Mouse (Mus musculus) spleen, adult 18-20 months (tissue): Measurements from ENCODE around the gene Slc52a3.

Experiments used
- DNase-seq, 2 experiments: peaks; one replicate each; pipeline ENCODE4 v3.0.0; 2022; ENCODE audit warnings: mixed read lengths in 2 of 2

The Slc52a3 gene

GRCm38 (mm10) chr2:151999669-152000290 lies 3.5 kb downstream of the Slc52a3 start:
- DNase-seq, result no peak

GRCm38 (mm10) chr2:152000291-152000679 lies 4.0 kb downstream of the Slc52a3 start:
- no peak for DNase-seq

- DNase-seq, result no peak
Observed at GRCm38 (mm10) chr2:152000735-152001134, 4.4 kb downstream of the Slc52a3 start.

- no peak for DNase-seq
Observed at GRCm38 (mm10) chr2:152002529-152002928, 6.2 kb downstream of the Slc52a3 start.

GRCm38 (mm10) chr2:152007783-152008182 lies 11.5 kb downstream of the Slc52a3 start:
- DNase-seq, result no peak

- no peak for DNase-seq
Observed at GRCm38 (mm10) chr2:152009061-152009779, 12.9 kb downstream of the Slc52a3 start.

- no peak for DNase-seq
Observed at GRCm38 (mm10) chr2:152010251-152010650, 13.9 kb downstream of the Slc52a3 start.

- no peak for DNase-seq
Observed at GRCm38 (mm10) chr2:152010661-152011060, 14.3 kb downstream of the Slc52a3 start.

GRCm38 (mm10) chr2:152011724-152012123 lies 15.4 kb downstream of the Slc52a3 start:
- DNase-seq, result no peak

GRCm38 (mm10) chr2:152012222-152012621 lies 15.9 kb downstream of the Slc52a3 start:
- DNase-seq, result no peak

- DNase-seq, result no peak
Observed at GRCm38 (mm10) chr2:152012701-152013100, 16.4 kb downstream of the Slc52a3 start.

- DNase-seq, result no peak
Observed at GRCm38 (mm10) chr2:152015997-152016396, 19.7 kb downstream of the Slc52a3 start.

- no peak for DNase-seq
Observed at GRCm38 (mm10) chr2:152016666-152017065, 20.4 kb downstream of the Slc52a3 start.

- peak in 1 of 2 experiments; percentile 50 for DNase-seq
Observed at GRCm38 (mm10) chr2:152020255-152020654, 23.9 kb downstream of the Slc52a3 start.

- DNase-seq, result no peak
Observed at GRCm38 (mm10) chr2:152022022-152022421, 25.7 kb downstream of the Slc52a3 start.

- no peak for DNase-seq
Observed at GRCm38 (mm10) chr2:152024883-152025422, 28.6 kb downstream of the Slc52a3 start.

GRCm38 (mm10) chr2:152029252-152030082 lies 33.2 kb downstream of the Slc52a3 start:
- peak; percentile 59 to 80 for DNase-seq

GRCm38 (mm10) chr2:152030986-152031385 lies 34.7 kb downstream of the Slc52a3 start:
- DNase-seq, result no peak

GRCm38 (mm10) chr2:152040101-152040500 lies 43.8 kb downstream of the Slc52a3 start:
- DNase-seq, result no peak

- no peak for DNase-seq
Observed at GRCm38 (mm10) chr2:152047116-152048002, 51.0 kb downstream of the Slc52a3 start.

GRCm38 (mm10) chr2:152048003-152048980 lies 52.0 kb downstream of the Slc52a3 start:
- no peak for DNase-seq
